Mouse (Mus musculus) large intestine, adult 2 months (tissue): ENCODE results near the gene Zfp580. TPM values are rescaled to one million over a fixed set of nuclear protein-coding genes. Genes with fewer than 3 reads are reported as not detected.
"Not testable (repeated sequence)": the region's sequence is repeated elsewhere in the genome, so short reads cannot be mapped to it uniquely, and the experiment has no call there.

Source experiments
- DNase-seq: peaks from one replicate; pipeline ENCODE4 v3.0.0-alpha.2; 2012; ENCODE audit warnings: low read depth, low spot score
- WGBS: fragments of 180-500 bp; shearing (Covaris S2); methylation state at CpG from one replicate; pipeline ENCODE4 v1.1.7; 2018; 5-methylcytosine and 5-hydroxymethylcytosine counted together
- polyA plus RNA-seq: library from polyadenylated mRNA; depleted of rRNA; stranded (reverse); fragments of >200 nt; gene quantifications from 2 replicates; pipeline ENCODE4 v1.2.3, GENCODE M21; 2012; rRNA removed

The Zfp580 gene
- 5.2 and 6.3 TPM in 2 replicates for polyA plus RNA-seq

DNA sequence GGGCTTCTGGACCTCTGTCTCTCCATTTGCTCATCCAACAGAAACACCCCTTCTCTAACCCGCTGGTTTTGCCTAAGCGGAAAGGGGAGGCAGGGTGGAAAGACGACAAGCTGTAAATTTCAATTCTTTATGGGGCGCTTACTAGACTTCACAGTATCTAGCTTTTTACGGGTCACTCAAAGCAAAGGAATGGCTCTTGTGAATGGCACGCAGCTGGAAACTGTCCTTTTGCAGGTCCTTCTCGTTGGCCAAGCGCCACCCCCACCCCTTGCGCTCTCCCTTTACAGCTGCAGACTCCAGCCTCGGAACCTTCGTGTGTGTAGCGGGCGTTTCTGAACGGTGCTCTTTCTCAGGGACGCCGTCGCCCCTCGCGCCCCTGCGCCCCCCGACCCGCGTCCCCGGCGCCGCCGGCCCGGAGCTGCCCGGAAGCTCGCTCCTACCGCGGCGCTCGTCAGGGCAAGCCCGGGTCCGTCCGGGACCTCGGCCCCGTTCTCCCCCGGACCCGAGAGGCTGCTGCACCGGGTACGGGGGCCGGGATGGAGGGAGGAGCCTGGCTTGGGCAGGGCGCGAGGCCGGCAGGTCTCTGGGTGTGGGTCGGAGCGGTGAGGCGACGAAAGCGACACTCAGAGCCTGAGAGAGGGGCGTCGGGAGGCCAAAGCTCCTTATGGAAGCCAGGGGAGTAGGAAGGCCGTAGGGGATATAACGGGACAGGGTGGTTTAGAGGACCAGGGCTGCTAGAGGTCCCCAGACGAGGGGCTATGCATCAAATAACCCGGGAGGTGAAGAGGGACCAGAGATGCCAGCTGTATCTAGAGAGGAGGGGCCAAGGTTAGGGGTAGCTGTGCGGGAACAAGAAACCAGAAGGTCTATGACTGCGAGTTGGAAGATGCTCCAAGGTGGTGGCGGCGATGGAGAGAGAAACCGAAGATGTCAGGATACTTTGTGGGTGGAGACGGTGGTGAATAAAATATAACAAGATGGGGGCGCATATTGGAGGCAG, at the start of gene Zfp580:
Zfp580 (plus strand) TSS at position 346 of the 1,000 bp plus-strand sequence.
- no peak for DNase-seq
- 1% methylated on average over 65 of the region's 65 CpGs for WGBS

DNA sequence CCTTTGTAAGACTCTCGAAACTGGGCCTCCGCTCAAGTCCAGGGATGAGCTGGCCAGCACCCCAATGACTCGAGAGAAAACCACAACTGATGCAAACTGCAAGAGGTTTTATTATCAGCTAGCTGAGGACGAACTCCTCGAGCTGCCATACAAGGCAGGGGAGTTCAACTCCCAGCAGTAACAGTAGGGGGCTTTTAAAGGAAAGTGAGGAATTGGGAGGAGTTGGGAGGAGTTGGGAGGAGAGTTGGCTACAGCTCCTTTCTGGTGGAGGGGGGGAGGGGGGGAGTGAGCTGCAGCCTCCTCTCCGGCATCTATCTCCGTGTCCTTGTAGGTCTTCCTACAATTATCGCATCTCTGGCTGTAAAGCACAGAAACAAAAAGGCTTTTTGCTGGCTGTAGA, 48.5 kb upstream of the Zfp580 start:
- DNase-seq, result not testable (repeated sequence)
- WGBS, result 70% methylated on average over 8 of the region's 8 CpGs

DNA sequence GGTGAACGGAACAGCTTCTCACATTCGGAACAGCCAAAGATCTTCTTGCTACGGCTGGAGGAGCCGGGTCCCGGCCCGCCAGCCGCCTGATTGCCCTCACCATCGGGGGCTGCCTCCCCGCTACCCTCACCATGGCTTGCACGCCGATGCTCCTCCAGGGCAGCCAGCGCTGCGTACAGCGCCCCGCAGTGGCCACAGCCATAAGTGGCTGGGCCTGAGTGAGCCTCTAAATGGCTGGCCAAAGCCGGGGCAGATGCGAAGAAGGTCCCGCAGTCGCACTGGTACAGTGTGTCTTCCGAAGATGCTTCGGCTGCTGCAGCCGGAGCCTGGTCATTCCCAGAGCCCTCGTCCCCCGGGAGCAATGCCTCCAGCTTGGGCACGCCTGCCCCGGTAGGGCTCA, 43.1 kb upstream of the Zfp580 start:
- DNase-seq, result no peak
- WGBS, result 97% methylated on average over 26 of the region's 26 CpGs

DNA sequence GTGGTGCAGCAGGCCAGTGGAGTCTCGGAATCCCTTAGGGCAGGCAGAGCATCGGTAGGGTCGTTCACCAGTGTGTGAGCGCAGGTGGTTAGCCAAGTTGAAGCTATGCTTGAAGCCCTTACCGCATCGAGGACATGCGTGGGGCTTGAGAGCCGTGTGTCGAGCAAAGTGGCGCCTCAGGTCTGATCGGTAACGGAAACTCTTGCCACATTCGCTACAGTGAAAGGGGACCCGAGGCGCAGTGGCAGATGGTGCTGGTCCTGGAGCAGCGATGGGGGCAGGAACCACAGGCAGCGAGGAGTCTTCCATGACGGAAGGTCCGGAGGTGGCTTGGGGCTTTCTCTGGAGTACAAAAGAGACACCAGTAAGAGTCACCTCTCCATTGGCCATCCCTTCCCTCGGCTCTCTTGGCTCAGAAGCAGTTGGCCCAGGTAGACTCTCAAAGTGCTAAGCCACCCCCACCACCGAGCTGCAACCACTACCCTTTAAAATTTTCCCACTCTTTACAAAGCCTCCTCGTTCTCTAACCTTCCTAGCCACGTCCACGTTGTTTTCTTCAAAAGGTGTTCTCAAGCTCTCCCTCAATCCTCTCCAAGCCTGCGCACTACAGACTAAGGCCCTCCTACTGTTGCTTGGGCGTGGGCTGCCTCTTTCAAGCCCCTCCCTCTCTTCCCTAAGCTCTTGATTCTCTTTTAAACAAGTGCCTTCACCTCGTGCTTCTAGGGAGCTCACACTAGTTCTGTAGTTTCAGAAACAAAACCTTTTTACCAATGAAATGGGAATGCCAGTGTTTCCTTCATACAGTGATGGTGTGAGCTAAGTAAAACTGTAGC, 38.4 kb upstream of the Zfp580 start:
- DNase-seq, result no peak
- 90% methylated on average over 27 of the region's 27 CpGs for WGBS

DNA sequence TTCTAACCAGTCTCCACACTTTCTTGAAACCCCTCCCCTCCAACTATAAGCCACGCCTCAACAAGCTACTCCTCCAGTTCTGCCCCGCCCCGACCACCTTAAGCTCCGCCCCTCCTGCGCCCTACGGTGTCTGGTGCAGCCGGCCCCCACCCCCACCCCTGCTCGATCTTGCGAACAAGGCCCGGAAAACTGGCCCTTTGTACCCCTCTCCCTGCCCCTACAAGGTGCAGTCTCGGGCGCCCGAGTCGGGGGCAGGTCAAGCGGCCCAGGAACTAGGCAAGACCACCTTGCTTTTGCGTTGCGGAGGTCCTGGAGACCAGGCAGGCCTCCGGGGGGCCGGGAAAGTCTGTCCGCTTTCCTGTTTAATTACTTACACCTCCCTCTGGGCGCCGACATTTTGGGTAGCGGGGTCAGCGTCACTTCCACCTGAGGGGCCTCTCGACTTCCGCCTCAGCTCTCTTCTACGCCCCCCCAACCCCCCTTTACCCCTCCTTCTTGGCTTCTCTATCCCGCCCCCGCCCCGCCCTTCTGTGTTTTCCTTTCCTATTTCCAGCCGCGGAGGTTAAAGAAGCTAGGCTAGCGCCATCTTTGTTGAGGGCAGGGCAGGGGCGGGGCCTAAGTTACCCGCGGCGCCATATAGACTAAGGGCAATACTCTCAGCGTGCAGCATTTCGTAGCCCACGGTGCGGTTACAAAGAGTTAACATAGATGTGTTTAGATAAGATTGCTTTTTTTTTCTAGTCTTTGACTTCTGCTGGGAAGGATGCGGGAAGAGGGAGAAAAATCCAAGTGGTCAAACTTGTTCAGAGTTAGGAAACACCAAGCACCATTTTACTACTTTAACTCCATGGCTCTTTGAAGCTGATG, 36.9 kb upstream of the Zfp580 start, which contains the start of the genes Zfp524 and Fiz1:
Zfp524 (plus strand) TSS at position 165 of the 867 bp plus-strand sequence.
Fiz1 (minus strand) TSS at position 447 of the 867 bp plus-strand sequence.
- WGBS, result 1% methylated on average over 42 of the region's 42 CpGs
- peak; percentile 94 for DNase-seq

DNA sequence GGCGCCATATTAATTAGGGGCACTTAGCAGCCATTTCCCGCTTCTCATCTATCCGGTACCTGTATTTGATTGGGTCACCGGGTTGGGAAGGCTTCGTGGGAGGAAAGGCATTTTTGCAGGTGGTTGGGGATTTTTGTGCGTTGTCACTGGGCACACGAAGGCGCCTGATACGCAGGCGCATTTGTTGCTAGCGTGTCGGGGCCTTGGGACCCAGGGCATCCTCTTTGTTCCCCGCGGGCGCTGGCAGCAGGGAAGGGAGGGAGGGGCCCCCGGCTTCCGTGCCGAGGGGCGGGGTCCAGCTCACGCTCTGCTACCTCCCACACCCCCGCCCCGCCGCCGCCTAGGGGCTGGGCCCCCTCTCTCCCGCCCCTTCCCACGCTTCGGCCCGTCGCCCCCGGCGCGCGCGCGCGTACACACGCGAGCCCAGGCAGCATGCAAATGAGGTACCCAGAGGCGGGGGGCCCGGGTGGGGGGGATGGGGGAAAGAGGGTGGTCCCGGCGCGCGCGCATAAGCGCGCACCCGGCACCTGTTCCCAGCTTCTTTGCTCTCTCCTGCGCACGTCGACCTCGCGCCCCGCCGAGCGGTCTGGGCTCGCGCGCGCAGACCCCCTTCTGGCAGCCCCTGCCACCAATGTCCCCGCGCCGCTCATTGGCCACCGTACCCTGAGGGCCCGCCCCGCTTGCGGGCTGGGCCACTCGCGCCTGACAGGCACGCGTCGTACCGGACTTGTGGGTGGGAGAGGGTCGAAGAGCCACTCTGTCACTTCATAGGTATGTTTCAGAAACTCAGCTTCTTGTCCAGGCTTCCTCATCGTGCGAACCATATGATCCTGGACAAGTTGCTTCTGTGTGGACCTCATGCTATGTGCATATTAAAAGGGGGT, 36.0 kb upstream of the Zfp580 start, which contains the start of gene Gm44973:
Gm44973 (plus strand) TSS at position 379 of the 884 bp plus-strand sequence.
- WGBS, result under 1% methylated on average over 66 of the region's 76 CpGs
- peak; percentile 82 for DNase-seq

DNA sequence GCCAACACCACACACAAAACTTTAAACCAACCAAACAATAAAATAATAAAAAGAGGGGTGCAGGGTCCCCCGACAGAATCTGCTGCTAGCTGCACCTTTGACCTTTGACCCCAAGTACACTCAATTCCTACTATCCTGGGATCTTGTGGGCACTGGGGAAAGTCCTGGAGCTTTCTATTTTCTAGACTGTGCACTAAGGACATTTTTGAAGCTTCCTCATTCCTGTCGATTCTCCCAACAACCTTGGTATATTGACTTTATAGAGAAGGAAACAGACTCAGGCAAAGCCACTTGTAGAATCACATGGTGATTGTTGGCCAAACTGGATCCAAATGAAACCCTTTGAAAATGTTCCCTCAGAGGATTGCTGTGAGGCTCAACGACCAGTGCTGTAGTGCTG, 35.3 kb upstream of the Zfp580 start:
- whole genome bisulfite sequencing, result 19% methylated on average over 3 of the region's 3 CpGs
- no peak for DNase-seq

DNA sequence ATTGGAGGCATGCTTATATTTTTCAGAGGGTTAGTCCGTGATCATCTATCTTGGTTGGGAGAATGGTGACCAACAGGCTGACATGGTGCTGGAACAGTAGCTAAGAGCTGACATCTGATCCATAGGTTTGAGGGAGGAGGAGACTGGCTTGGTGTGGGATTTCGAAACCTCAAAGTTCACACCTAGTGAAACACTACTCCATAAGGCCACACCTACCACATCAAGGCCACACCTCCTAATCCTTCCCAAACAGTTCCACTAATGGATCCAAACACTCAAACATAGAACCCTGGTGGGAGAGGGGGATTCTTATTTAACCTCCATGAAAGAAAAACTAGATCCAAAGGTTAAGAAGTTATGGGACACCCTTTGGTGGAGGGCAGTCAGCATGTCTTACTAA, 34.4 kb upstream of the Zfp580 start:
- WGBS, result 98% methylated on average over 2 of the region's 2 CpGs
- DNase-seq, result no peak

DNA sequence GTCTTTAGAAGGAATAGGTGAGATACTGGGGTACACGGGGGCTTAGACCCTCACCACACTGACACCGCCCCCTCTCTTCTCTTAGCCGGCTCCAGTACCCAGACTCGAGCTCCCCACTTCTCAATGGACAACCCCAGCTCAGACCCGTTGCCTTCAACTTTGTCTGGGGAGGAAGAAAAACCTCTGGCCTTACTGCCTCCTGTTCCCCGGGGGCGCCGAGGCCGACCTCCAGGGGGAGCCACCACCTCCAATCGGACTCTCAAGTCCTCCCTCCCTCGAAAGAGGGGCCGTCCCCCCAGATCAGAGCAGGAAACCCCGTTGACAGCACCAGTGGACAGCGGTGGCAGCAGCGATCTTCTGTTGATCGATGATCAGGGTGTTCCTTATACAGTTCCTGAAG, 34.0 kb upstream of the Zfp580 start:
- no peak for DNase-seq
- WGBS, result 91% methylated on average over 16 of the region's 16 CpGs

DNA sequence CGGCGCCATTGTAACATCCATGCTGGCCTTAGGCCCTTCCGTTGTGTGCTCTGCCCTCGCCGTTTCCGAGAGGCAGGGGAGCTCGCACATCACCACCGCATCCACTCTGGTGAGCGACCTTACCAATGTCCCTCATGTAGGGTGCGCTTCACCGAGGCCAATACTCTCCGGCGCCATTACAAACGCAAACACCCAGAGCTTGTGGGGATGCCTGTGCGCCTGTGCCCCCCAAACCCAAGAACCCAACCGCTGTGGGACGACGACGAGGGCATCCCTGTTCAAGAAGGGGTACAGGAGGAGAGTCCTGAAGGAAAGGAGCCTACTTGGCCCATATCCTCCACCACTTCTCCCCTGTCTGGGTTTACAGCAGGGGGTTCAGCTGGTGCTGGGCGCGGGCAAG, 33.4 kb upstream of the Zfp580 start:
- DNase-seq, result no peak
- 96% methylated on average over 21 of the region's 21 CpGs for WGBS

DNA sequence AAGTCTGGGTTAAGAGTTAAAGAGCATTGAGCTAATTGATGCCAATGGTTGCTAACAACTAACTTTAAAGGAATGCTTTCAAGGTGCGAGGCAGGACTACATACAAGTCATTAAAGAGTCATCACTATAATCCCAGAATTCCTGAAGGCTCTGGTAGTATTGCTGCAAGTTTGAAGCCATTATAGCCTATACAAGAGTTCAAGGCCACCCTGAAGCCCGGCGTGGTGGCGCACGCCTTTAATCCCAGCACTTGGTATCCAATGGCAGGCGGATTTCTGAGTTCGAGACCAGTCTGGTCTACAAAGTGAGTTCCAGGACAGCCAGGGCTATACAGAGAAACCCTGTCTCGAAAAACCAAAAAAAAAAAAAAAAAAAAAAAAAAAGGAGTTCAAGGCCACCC, 31.8 kb upstream of the Zfp580 start:
- DNase-seq, result not testable (repeated sequence)
- WGBS, result 11% methylated on average over 8 of the region's 8 CpGs

DNA sequence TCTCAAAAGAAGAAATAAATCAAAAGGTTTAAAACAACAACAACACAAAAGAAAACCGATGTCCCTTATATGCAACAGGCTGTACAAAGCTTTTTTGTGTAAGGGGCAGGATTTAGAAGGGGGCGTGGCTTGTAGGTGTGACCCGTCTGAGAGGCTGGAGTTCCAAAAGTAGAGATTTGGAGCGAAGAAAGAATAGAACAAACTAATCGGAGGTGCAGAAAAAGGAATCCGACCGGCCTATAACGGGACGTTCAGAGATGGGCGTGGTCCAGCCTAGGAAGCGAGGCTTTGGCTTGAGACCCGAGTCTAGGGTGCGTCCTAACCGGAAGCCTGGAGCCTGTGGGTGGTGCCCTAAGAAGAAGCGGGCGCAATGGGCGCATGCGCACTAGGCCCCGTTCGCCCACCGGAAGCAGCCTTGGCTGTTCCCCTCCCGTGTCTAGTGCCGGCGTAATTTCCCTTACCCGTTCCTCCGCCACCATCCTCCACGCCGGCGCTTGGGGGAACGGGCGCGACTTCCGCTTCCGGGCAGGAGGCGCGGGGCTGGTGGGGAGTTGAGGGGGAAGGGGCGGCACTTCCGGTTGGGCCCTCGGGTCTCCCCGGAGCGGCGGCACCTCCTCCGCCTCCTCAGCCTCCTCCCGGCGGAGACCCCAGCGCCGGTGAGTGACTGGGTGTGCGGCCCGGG, 31.2 kb upstream of the Zfp580 start, which contains the start of the genes Zfp865 and Ccdc106:
Zfp865 (plus strand) TSS at position 377 of the 682 bp plus-strand sequence.
Ccdc106 (plus strand) TSS at position 554 of the 682 bp plus-strand sequence.
- peak; percentile 94 for DNase-seq
- under 1% methylated on average over 48 of the region's 49 CpGs for whole genome bisulfite sequencing

DNA sequence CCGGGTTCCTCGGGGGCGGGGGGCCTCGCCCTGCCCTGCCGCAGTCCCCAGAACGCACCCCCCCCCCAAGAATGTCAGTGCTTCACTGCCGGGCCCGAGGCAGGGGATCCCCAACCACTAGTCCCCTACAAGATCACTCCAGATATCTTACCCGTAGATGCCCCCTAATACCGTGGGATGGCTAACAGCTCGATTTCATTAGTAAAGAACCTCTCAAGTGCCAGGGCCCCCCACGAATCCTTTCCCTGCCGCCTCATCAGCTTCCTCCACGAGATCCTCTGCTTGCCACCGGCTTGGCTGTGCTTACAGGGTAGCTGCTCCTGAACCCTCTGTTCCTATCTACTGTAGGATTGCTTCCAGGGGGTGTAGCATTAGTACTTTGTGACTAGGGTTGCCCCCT, 30.7 kb upstream of the Zfp580 start:
- no peak for DNase-seq
- under 1% methylated on average over 15 of the region's 15 CpGs for WGBS

DNA sequence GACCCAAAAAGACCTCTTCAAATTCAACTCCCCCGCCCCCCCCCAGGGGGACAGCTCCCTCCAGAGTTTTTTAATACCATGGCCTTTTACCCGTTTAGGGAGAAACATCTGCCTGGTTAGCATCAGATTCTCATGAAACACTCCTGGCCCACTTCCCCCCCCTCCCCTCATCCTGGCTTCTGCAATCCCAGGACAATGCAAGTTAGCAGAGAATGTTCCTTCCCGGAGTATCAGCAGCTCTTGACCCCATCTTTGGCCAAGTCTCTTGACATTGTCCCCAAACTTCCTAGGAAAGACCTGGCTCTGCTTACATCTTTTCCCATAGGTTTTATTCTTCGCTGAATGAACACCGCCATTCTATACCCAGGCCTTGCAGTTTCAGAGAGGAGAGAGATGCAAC, 30.1 kb upstream of the Zfp580 start:
- no peak for DNase-seq
- WGBS, result 44% methylated on average over 5 of the region's 5 CpGs

DNA sequence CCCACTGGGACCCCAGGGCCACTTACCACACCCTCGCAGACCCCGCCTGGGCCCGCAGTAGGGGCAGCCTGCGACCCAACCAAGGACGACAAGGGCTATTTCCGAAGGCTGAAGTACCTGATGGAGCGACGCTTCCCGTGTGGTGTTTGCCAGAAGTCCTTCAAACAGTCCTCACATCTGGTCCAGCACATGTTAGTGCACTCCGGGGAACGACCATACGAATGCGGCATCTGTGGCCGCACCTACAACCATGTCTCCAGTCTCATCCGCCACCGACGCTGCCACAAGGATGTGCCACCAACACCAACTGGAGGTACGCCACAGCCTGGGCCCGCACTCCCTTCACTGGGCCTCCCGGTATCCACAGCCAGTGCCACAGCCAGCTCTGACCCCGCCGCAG, 21.8 kb upstream of the Zfp580 start:
- WGBS, result 97% methylated on average over 22 of the region's 22 CpGs

DNA sequence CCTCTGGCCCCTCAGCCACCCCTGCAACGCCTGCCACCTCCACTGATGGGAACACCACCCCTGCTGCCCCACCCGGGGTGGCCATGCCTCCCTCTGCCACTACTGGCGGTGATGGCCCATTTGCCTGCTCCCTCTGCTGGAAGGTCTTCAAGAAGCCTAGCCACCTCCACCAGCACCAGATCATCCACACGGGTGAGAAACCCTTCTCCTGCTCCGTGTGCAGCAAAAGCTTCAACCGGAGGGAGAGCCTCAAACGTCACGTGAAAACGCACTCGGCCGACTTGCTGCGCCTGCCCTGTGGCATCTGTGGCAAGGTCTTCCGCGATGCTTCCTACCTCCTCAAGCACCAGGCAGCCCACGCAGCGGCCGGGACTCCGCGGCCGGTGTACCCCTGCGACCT, 21.4 kb upstream of the Zfp580 start:
- no peak for DNase-seq
- 95% methylated on average over 21 of the region's 21 CpGs for WGBS

More for the DNA sequence above, 21.8 kb upstream of the Zfp580 start:
- DNase-seq, result no peak

DNA sequence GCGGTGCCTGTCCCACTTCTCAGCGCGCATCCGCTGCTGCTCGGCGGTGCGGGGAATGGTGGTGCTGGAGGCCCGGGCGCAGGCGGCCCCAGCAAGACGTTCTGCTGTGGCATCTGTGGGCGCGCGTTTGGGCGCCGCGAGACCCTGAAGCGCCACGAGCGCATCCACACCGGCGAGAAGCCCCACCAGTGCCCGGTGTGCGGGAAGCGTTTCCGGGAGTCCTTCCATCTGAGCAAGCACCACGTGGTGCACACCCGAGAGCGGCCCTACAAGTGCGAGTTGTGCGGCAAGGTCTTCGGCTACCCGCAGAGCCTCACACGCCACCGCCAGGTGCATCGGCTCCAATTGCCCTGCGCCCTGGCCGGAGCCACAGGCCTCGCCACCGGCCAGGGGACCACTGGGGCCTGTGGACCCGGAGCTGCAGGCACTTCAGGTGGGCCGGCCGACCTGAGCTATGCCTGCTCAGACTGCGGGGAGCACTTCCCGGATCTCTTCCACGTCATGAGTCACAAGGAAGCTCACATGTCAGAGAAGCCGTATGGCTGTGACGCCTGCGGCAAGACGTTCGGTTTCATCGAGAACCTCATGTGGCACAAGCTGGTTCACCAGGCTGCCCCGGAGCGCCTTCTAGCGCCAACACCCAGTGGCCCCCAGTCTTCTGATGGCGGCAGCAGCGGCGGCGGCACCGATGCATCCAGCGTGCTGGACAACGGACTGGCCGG, 20.6 kb upstream of the Zfp580 start:
- WGBS, result 95% methylated on average over 63 of the region's 63 CpGs
- DNase-seq, result no peak
